Mouse (Mus musculus) naive thymus-derived CD4-positive, alpha-beta T cell, adult 2 months (primary cell): Measurements from ENCODE around the gene Samd14.

ENCODE experiments used
- DNase-seq: peaks from one replicate; pipeline ENCODE4 v3.0.0-alpha.2; 2011; ENCODE audit warnings: low read depth

The Samd14 gene

GRCm38 (mm10) chr11:95006525-95007219 lies 3.0 kb upstream of the Samd14 start:
- peak; percentile 70 for DNase-seq

DNA sequence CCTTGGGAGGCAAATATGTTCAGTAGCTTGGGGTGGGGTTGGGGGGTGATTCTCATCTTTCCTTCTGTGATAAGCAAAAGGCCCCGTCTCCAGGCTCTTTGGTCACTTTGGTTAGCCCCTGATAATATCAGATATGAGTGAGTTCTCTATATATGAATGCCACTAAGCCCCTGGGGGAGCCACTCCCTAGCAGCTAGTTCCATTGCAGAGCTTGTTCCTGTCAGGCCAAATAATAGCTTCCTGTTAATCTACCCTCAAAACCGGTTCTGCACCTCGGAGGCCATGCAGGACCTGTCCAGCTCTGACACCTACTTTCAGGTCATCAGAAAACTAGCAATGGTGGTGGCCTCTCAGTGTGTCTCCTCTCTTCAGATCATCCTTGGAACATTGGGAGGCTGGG lies 2.3 kb upstream of the Samd14 start:
- DNase-seq: peak; percentile 8

GRCm38 (mm10) chr11:95008661-95009628 lies 734 bp upstream of the Samd14 start:
- peak; percentile 27 for DNase-seq

DNA sequence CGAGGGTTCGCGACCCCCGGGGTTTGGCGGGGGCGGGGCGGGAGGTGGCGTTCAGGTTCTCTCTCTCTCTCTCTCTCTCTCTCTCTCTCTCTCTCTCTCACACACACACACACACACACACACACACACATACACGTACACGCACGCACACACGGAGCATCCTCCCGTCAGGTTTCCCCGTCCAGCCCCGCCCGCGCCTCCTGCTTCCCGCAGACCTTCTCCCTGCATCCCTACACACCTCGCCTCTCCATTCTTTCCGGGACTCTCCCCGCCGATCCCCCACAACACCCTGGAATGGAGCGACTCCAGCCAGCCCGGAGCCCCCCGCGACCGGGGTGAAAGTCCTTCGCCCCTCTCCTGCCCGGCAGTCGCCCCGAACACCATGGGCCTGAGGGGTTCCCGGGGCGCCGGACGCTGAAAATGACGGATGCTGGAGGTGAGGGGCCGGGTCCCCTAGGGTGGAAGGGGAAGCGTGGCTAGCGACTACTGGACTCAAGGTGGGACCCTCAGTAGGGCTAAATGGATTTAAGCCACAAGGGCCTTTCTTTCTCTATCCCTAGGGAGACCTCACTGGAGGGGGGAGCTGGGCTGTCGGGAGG lies 561 bp downstream of the Samd14 start:
- peak; percentile 24 for DNase-seq

DNA sequence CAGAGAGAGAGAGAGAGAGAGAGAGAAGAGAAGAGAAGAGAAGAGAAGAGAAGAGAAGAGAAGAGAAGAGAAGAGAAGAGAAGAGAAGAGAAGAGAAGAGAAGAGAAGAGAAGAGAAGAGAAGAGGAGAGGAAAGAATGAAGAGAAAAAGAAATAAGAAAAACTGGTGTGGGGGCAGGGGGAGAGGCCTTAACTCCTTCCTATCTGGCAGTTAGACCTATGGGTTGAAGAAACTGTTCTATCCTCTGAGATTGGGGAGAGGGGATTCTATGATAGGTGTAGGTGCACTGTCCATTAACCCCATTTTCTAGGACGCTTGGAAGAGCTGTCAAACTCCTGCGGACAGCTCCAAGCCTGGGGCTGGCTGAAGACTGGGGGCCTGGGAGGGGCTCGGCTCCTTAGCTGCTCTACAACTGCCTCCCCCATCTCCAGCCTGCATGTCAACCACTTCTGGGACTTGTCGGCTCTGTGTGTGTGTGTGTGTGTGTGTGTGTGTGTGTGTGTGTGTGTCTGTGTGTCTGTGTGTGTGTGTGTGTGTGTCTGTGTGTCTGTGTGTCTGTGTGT lies 1.2 kb downstream of the Samd14 start:
- DNase-seq: peak; percentile 14

DNA sequence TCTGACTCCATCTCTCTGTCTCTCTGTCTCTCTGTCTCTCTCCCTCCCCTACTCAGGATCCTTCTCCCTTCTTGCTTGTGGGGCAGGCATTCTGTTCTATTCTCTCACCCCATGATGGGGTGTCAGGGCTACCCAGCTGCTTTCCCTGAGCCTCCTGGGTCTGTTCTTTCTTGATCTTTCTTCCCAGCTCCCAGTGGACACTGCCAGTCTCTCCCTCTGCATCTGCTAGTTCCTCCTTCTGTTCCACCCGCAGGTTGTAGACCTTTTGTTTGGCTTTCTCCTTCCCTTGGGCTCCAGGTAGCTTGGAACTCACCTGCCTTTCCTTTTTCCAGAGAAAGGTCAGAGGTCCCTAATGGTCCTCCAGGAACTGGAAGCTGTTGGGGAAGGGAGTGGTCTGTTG lies 1.7 kb downstream of the Samd14 start:
- DNase-seq: peak; percentile 10

DNA sequence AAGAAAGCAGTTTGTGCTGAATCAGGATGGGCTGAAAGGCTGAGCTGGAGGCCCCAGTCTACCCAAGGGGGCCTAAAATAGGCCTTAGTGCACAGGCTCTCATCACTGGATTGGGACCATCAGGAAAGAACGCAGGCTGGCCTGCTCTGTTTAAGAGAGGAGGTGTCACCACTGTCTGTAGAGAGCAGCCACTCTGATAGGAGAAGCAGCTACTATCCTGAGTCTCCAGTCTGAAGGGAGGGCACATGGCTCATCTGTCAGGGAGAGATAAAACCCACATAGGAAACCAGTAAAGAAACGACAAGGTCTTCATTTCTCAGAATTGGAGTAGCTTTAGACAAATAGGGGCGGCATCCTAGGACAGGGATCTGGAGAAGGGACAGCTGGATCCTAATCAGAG lies 2.4 kb downstream of the Samd14 start:
- no peak for DNase-seq

- no peak for DNase-seq
Measured at GRCm38 (mm10) chr11:95012487-95012886, 2.8 kb downstream of the Samd14 start.

DNA sequence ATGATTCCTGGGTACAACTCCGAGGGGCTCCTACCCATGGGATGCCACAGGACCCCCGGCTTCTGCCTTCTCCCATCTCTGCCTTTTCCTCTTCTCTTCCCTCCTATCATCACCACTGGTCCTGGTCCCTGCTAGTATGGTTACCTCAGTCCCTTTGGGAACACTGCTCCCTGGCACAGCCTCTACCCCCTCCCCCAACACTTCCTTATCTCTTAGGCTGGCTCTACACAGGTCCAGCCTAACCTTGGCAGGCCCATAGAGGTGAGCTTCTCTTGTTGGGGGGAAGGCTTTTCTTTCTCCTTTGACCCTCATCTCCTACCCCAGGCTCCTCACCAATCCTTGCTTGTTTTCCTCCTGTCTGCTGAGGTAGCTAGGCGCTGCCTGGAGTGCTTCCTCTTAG lies 5.8 kb downstream of the Samd14 start:
- no peak for DNase-seq

- no peak for DNase-seq
Measured at GRCm38 (mm10) chr11:95022237-95022992, 12.7 kb downstream of the Samd14 start.

- DNase-seq: no peak
Measured at GRCm38 (mm10) chr11:95023481-95023880, 13.8 kb downstream of the Samd14 start.

- no peak for DNase-seq
Measured at GRCm38 (mm10) chr11:95024439-95025184, 14.9 kb downstream of the Samd14 start.

- DNase-seq: no peak
Measured at GRCm38 (mm10) chr11:95025227-95026012, 15.7 kb downstream of the Samd14 start.

- DNase-seq: no peak
Measured at GRCm38 (mm10) chr11:95026090-95026542, 16.4 kb downstream of the Samd14 start.

DNA sequence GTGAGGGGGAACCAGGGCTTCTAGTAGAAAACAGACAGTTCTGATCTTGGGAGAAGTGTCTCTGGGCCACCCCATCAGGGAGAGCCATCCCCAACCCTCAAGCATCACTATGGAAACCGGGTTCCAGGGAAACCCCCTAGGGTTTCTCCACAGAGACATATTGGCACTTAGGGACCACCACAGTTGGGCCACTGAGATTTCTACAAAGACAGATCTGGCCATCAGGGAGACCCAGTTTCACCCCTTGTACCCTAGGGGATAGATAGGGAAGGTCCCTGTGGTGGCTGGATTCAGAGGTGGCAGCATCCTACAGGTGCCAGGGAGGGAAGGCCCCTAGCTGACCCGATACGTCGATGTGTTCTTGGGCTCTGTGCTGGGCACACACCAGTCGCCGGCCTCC lies 17.2 kb downstream of the Samd14 start:
- DNase-seq: no peak

GRCm38 (mm10) chr11:95027850-95028470 lies 18.3 kb downstream of the Samd14 start:
- no peak for DNase-seq

- no peak for DNase-seq
Measured at GRCm38 (mm10) chr11:95032945-95033344, 23.3 kb downstream of the Samd14 start.

DNA sequence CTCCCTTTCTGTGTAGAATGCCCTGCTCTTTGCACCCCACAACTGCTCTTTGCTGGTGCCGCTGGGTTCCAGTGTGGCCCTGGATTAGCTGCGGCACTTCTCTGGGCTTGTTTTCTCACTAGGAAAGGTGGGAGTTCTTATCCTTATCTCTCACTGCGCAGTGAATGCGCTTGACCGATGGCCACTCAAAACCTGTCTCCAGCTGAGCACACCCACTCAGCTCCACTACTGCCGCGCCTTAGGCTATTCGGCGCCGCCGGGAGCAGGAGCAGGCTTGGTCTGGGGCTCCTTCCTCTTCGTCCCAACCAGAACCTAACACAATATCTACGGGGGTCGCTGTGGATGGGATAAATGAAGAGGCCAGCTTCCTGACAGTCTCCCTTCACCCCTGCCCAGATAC lies 23.9 kb downstream of the Samd14 start:
- no peak for DNase-seq

- no peak for DNase-seq
Measured at GRCm38 (mm10) chr11:95034902-95035301, 25.2 kb downstream of the Samd14 start.

DNA sequence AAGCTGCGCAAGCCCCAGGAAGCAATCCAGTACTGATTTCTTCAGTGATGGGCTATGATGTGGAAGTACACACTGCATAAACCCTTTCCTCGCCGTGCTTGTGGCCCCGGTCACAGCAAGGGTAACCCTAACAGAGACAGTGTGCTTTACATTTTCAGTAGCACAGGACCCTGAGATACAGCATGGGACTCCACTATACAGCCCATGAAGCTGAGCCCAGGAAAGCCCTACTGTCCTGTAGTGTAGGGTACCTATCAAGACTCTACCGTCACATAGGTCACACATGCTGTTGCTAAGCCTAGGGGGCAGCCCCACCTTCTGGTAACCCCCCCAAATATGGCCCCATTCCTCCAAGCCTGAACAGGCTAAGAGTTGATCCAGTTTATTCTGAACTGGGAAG lies 26.8 kb downstream of the Samd14 start:
- no peak for DNase-seq
